Mouse (Mus musculus) CH12.LX (cell line): Measurements from ENCODE around the gene Trappc12.

Source experiments
- CTCF ChIP-seq, 2 experiments: IDR thresholded peaks in 1 of 2; conservative IDR thresholded peaks in 1 of 2; 2 replicates each; pipeline ENCODE4 v1.5.1; 2011 to 2012; ENCODE audit warnings: low read depth in 2 of 2, low read length in 2 of 2, improper control_type of control experiment in 1 of 2, inconsistent platforms in 1 of 2, mild to moderate bottlenecking in 1 of 2, moderate library complexity in 1 of 2
- MAFK ChIP-seq: IDR thresholded peaks from 2 replicates; pipeline ENCODE4 v1.6.1; 2011; ENCODE audit warnings: low read length, improper control_type of control experiment; ENCODE audit not compliant: insufficient replicate concordance
- MAX ChIP-seq: IDR thresholded peaks from 2 replicates; pipeline ENCODE4 v1.6.1; 2011; ENCODE audit warnings: low read length, improper control_type of control experiment

GRCm38 (mm10) chr12:28792613-28793012, 42.3 kb upstream of the Trappc12 start:
- no peak for TF ChIP-seq CTCF (conservative IDR thresholded peaks at IDR 0.05 in 1 of 2, IDR thresholded peaks at IDR 0.05 in 1 of 2; ENCODE audit: low read depth in 2 of 2, low read length in 2 of 2)
- no peak for TF ChIP-seq MAX
- TF ChIP-seq MAFK = no peak
